Mouse (Mus musculus) left cerebral cortex, postnatal 10 days (tissue): Measurements from ENCODE around the gene Olfr1352. TPM values are rescaled to one million over a fixed set of nuclear protein-coding genes. Genes with fewer than 3 reads are reported as not detected.
"Not testable (repeated sequence)": the region's sequence is repeated elsewhere in the genome, so short reads cannot be mapped to it uniquely, and the experiment has no call there.

Experiments used
- DNase-seq, 2 experiments: peaks; one replicate each; pipeline ENCODE4 v3.0.0; 2021 to 2022; ENCODE audit warnings: low spot score in 2 of 2, mixed read lengths in 1 of 2; ENCODE audit errors: extremely low spot score in 1 of 2
- intact Hi-C: fragments of 180-260 bp; cut with DNase I; formaldehyde crosslinking; loops from one replicate; pipeline ENCODE4 v1.15.1; 2025
- total RNA-seq, 2 experiments: library from RNA; stranded (reverse); gene quantifications; 2 replicates each; pipeline ENCODE4 v1.2.3; 2021

Gene Olfr1352
- total RNA-seq: not detected

DNA sequence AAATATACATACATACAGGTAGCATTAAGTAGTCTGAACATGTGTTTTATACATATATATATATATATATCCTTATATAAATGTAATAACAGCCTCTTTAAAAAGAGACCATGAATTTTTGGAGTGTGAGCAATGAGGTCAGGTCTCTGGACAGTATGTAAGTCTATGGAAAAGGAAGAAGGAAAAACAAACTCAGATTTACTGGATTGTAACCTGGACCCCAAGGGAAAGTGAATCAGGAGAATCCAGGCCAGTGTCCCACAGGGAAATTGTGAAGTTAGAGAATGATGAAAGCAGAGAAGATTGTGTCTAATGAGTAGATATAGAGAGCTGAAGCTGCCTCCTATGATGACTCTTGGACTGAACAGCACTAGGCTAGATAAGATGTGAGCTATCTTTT, at the start of gene Olfr1352:
Gene Olfr1352, plus strand, starts transcription at position 301 of the 400 bp plus-strand sequence.
- no peak for DNase-seq
- intact Hi-C loops: no loop called here

DNA sequence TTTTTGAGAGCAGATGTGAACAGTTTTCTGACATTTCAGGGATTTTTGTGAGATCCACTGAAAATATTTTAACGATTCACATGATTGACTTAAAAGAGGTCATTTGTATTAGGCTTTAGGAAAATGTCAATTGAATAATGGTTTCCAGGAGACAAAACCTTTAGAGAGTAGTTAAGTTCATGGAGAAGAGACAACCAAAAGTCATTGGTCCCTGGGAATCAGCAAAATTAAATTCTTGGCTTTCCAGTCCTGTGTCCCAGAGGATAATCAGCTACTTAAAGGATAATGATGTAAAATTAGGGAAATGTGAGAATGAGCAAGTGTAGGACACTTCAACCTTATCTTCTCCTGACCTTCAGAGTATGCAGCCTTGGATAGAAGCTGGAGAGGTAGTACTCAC, 30.5 kb upstream of the Olfr1352 start, which contains the start of gene Olfr8:
Gene Olfr8, plus strand, starts transcription at position 301 of the 400 bp plus-strand sequence.
- DNase-seq, intact Hi-C loops: not testable (repeated sequence)

DNA sequence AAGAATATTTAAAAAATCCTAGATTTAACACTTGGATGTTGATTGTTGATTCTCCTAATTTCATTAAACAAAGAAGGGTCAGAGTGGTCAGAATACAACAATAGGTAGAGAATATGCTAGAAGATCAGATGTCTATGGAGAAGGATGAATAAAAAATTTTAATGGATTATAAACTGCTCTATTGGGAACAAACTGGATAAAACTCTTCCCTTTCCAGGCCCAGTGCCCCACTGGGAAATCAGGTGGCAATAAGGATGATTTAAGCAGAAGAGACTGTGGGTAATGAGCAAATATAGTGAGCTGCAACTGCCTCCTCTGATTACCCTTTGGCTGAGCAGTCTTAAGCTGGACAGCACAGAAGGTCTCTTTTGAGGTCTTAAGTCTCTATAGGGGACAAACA, 17.8 kb upstream of the Olfr1352 start, which contains the start of gene Olfr1353:
Gene Olfr1353, plus strand, starts transcription at position 301 of the 400 bp plus-strand sequence.
- intact Hi-C loops, DNase-seq: not testable (repeated sequence)

DNA sequence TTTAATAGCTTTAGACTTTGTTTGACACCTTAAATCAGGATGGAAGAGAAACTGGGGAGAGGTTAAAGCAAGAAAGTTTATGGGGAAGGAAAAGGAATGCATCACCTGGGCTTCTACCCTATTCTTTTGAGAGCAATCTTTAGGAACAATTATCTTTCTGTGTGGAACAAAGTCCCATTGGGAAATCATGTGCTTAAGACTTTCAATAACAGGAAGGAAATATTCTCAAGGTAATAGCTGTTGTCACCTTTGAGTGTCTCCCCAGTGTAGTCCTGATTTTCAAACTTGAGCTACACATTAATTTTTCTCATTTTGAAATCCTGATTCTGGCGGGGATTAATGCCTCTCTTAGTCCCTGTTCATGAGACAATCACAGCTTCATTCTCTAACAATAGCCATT, 31.3 kb downstream of the Olfr1352 start, which contains the start of gene Olfr1351:
Gene Olfr1351, plus strand, starts transcription at position 301 of the 400 bp plus-strand sequence.
- DNase-seq: no peak
- intact Hi-C loops: no loop called here

DNA sequence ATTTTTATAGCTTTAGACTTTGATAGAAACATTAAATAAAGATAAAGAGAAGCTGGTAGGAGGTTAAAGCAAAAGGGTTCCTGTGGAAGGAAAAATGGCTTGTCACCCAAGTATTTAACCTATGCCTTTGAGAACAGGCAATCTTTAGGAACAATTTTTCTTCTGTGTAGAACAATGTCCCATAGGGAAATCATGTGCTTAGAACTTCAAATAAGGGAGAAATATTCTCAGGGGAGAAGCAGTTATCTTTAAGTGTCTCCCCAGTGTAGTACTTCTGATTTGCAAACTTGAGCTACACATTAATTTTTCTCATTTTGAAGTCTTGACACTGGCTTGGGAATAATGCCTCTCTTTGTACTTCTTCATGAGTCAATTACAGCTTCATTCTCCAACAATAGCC, 47.6 kb downstream of the Olfr1352 start, which contains the start of gene Olfr57:
Gene Olfr57, plus strand, starts transcription at position 301 of the 400 bp plus-strand sequence.
- DNase-seq: no peak
- intact Hi-C loops: no loop called here

Other genes with a start within 250 kb of the Olfr1352 start
- under 1 TPM; 0.20 to 0.32 TPM for gene Ccdc105, start 228.0 kb upstream of the Olfr1352 start, total RNA-seq
- gene Slc1a6, start 200.6 kb upstream of the Olfr1352 start, total RNA-seq: 10 to 100 TPM; 17.3 to 18.4 TPM
- gene Olfr1356, start 128.9 kb upstream of the Olfr1352 start, total RNA-seq: not detected
- not detected for gene Olfr1355, start 105.5 kb upstream of the Olfr1352 start, total RNA-seq
- not detected for gene Olfr1354, start 67.9 kb upstream of the Olfr1352 start, total RNA-seq
- not detected for gene Olfr8, start 30.4 kb upstream of the Olfr1352 start, total RNA-seq
- not detected for gene Olfr1353, start 17.7 kb upstream of the Olfr1352 start, total RNA-seq
- gene Olfr1351, start 31.4 kb downstream of the Olfr1352 start, total RNA-seq: not detected
- not detected for gene Olfr57, start 47.7 kb downstream of the Olfr1352 start, total RNA-seq
- 10 to 100 TPM; 23.4 to 23.7 TPM for gene 2610008E11Rik, start 116.5 kb downstream of the Olfr1352 start, total RNA-seq
- gene Vmn2r80, start 167.7 kb downstream of the Olfr1352 start, total RNA-seq: not detected